Mouse (Mus musculus): ENCODE results near the gene Cox8a. TPM values are rescaled to one million over a fixed set of nuclear protein-coding genes. Genes with fewer than 3 reads are reported as not detected.

The Cox8a gene
- total RNA-seq, 2 experiments from 2014 or later: 167 TPM

- intact Hi-C loops (cut with DNase I; ENCODE audit: low total_unique reads): no loop called here
- no peak for DNase-seq
Measured at GRCm38 (mm10) chr19:7226511-7226914, 9.1 kb upstream of the Cox8a start.

GRCm38 (mm10) chr19:7225096-7225690 is 7.8 kb upstream of the Cox8a start:
- intact Hi-C loops (cut with DNase I; ENCODE audit: low total_unique reads): no loop called here
- DNase-seq: no peak

DNA sequence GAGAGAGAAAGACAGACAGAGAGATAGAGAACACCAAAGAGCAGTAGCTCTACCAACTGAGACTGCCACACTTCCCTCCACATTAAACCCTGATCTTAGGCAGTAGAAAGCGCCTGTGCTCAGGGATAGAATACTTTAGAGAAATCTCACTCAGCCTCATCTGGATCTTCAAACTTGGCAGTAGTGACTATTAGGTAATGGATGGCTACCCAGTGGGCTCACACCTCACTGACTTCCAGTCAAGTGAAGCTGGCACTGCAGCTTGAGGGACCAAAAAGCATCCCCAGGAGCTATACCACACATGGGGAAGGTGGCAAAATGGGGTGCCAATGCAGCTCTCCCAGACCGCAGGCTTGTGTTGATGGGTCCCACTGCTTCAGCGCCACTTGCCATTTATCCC is 6.8 kb upstream of the Cox8a start:
- intact Hi-C loops (cut with DNase I; ENCODE audit: low total_unique reads): no loop called here
- DNase-seq: no peak

DNA sequence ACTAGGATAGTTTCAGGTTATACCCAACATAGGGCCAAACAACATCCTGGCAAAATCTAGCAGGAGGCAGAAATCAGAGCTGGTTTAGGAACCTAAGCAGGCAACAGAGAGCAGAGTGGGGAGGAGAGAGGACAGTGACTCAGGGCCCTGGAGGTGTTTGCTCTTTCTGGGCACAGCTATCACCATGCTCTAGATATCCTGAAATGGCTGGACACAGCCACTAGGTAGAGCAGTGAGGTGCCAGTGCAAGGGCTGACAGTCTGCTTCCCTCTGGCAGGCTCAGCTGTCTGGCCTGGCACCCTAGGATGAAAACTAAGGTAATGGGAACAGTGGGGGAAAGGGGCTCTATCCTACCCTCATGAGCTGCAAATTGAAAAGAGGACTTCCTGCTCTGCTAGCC is 6.1 kb upstream of the Cox8a start:
- intact Hi-C loops (cut with DNase I; ENCODE audit: low total_unique reads): no loop called here
- no peak for DNase-seq

DNA sequence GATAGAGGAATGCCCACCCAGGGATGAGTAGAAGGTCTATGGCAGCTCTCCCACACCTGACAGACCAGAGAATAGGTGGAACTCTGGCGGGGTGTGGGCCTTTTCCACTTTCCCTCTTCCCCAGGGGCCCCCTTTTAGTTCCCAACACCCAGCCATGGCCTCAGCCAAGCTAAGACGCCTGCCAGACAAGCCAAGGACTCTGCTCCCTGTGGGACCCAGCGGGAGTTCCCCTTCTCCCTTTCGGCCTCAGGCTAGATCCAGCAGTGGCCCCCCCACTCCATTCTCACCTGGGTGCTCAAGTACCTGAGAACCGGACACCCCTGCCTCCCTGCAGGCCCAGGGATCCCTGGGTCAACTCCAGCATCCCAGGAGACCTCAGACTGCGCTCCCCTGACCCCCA is 4.8 kb upstream of the Cox8a start:
- intact Hi-C loops (cut with DNase I; ENCODE audit: low total_unique reads): no loop called here
- no peak for DNase-seq

DNA sequence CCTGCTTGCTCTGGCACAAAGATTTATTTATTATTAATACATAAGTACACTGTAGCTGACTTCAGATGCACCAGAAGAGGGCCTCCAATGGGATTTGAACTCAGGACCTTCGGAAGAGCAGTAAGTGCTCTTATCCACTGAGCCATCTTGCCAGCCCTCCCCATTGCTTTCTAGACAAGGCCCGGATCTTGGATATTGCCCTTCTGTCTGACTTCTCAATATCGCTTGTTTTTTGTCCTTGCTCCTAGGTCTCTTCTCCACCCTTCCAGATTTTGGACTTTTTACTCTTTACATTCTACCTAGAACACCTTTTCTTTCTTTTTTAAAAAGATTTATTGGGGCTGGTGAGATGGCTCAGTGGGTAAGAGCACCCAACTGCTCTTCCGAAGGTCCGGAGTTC is 1.3 kb upstream of the Cox8a start:
- intact Hi-C loops (cut with DNase I; ENCODE audit: low total_unique reads): no loop called here

DNA sequence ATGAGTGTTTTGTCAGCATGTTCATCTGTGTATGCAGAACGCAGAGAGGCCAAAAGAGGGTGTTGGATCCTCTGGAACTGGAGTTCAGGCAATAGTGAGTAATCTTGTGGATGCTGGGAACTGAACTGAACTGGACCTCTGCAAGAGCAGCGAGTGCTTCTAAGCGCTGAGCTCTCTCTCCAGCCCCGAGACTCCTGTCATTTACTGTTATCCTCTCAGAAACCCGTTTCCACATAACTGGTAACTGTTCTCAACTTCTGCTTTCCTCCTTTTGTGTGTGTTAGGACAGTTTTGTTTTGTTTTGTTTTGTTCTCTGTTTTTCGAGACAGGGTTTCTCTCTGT is 481 bp upstream of the Cox8a start:
- intact Hi-C loops (cut with DNase I; ENCODE audit: low total_unique reads): no loop called here

More for the DNA sequence above, 1.3 kb upstream of the Cox8a start:
- DNase-seq: no peak

DNA sequence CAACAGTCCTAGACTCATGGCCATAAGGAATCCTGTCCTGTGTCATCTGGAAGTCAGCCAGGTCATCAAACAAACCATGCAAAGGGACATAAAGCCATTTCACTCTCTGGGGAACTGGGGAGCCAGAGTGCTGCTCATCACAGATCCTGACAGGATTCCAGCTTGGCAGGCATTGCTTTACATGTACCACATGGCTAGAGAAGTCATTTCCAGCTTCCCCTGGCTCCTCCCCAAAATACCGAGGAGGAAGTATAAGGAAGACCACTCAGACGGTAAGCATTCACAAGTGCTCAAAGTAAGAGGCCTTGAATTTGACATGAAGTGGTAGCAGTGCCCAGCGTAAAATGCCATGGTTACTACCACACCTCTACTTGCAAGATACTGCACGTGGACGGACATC is 2.9 kb downstream of the Cox8a start:
- intact Hi-C loops (cut with DNase I; ENCODE audit: low total_unique reads): no loop called here
- DNase-seq: no peak

More for the DNA sequence above, 481 bp upstream of the Cox8a start:
- DNase-seq: no peak

GRCm38 (mm10) chr19:7213010-7213409 is 4.4 kb downstream of the Cox8a start:
- DNase-seq: no peak

GRCm38 (mm10) chr19:7212216-7212615 is 5.2 kb downstream of the Cox8a start:
- intact Hi-C loops (cut with DNase I; ENCODE audit: low total_unique reads): no loop called here
- DNase-seq: no peak

More at GRCm38 (mm10) chr19:7213010-7213409, 4.4 kb downstream of the Cox8a start:
- intact Hi-C loops (cut with DNase I; ENCODE audit: low total_unique reads): no loop called here

GRCm38 (mm10) chr19:7209907-7210646 is 7.3 kb downstream of the Cox8a start:
- DNase-seq: no peak
- intact Hi-C loops (cut with DNase I; ENCODE audit: low total_unique reads): no loop called here

- intact Hi-C loops (cut with DNase I; ENCODE audit: low total_unique reads): no loop called here
- DNase-seq: peak; percentile 94
Measured at GRCm38 (mm10) chr19:7205753-7206736, 11.4 kb downstream of the Cox8a start, which contains the start of gene Otub1. Gene Otub1 (minus strand): TSS chr19:7206316.

GRCm38 (mm10) chr19:7205326-7205725 is 12.1 kb downstream of the Cox8a start:
- no peak for DNase-seq
- intact Hi-C loops (cut with DNase I; ENCODE audit: low total_unique reads): no loop called here

DNA sequence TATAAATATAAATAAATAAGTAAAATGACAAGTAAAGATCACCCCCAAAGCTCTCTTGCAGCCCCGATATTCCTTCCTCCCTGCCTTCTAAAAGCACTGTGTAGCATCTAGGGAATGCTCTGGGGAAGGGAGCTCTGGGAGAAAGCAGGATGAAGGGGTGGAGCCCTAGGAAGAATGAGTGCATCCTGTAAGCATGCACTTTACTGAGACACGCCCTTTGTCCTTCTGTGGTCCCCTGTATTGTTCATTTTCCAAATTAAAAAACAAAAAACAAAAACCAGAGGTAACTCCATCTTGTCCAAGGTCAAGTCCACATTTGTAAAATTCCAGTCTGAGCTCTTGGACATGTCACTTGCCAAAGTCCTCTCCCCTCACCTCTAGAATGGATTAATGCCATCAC is 12.5 kb downstream of the Cox8a start:
- no peak for DNase-seq
- intact Hi-C loops (cut with DNase I; ENCODE audit: low total_unique reads): no loop called here

GRCm38 (mm10) chr19:7200427-7200826 is 17.0 kb downstream of the Cox8a start:
- intact Hi-C loops (cut with DNase I; ENCODE audit: low total_unique reads): no loop called here
- no peak for DNase-seq

DNA sequence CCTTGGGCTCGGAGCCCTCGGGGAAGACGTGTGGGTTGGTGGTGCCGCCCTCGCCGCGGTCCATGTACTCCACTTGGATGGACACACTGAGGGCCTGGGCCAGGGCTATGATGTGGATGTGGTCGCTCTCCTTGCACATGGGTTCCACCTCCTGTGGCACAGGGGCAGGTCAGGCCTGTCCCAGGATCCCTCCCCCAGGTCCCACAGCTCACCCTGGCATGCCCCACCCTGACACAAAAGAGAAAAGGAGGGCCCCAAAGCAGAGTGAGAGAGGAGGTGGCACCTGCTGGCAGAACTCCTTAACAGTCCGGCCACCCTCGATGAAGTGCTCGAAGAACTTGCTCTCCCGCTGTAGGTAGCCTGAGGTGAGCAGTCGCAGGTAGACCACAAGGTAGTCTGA is 18.3 kb downstream of the Cox8a start:
- intact Hi-C loops (cut with DNase I; ENCODE audit: low total_unique reads): no loop called here
- no peak for DNase-seq

GRCm38 (mm10) chr19:7197445-7197844 is 20.0 kb downstream of the Cox8a start:
- DNase-seq: peak; percentile 10
- intact Hi-C loops (cut with DNase I; ENCODE audit: low total_unique reads): loop anchor here (2.0 kb wide), 1 partner anchor 131 kb away; no protein-coding TSS in a partner anchor

GRCm38 (mm10) chr19:7196741-7197270 is 20.6 kb downstream of the Cox8a start:
- DNase-seq: no peak
- intact Hi-C loops (cut with DNase I; ENCODE audit: low total_unique reads): loop anchor here (2.0 kb wide), 1 partner anchor 130 kb away; no protein-coding TSS in a partner anchor

DNA sequence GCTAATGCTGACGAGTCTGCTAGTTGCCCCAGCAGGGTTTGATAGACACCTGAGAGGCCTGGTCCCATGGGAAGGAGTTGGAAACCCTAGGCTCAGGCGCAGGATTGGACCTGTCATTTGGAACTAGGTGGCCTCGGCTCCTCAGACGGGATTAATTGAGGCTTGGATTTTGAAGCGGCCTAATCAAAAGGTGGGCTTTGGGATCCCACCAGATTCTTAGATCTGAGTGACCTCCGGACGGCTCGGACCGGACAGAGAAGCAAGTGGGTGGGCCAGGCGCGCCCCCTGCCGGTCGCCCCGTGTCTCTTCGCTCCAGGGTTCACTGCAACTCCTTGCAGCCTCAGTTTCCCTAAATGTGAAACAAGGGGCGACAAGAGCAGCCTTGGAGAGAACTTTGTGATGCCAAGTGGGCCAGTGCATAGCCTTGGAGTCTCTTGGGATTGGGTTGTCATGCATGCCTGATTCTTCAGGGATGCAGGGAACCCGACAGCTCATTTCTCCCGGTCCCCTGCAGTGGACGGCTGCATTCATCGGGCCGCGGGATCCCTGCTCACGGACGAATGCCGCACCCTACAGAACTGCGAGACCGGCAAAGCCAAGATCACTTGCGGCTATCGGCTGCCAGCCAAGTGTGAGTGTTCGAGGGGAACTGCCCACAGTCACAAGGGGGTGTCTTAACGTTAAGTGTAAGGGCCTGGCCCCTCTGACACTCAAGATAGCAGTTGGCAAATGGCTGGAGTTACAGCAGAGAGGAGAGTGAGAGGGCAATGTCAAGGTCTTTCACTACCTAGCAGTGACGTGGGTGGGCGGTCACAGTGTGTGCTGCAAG is 21.3 kb downstream of the Cox8a start:
- intact Hi-C loops (cut with DNase I; ENCODE audit: low total_unique reads): loop anchor here (2.0 kb wide), 1 partner anchor 129 kb away; no protein-coding TSS in a partner anchor

More for the DNA sequence above, 21.3 kb downstream of the Cox8a start:
- peak; percentile 69 for DNase-seq
